Mouse (Mus musculus): ENCODE measurements around the gene Cd300ld2. TPM values are rescaled to one million over a fixed set of nuclear protein-coding genes. Genes with fewer than 3 reads are reported as not detected.

Cd300ld2 gene
- polyA plus RNA-seq, 1 experiment = not detected

- no peak overlapping the region for H3ac ChIP-seq (ENCODE audit: control insufficient read depth, insufficient read length)
- no peak overlapping the region for H3K4me3 ChIP-seq
- H3K79me2 ChIP-seq (ENCODE audit: control insufficient read depth, insufficient read depth) = no peaks in the 10 kb centered on the region
- H3K27me3 ChIP-seq (ENCODE audit: control insufficient read depth, insufficient read depth, insufficient read length) = no peaks in the 10 kb centered on the region
- H3K36me3 ChIP-seq (ENCODE audit: control insufficient read depth, insufficient read depth) = no peaks in the 10 kb centered on the region
- TF ChIP-seq POLR2A (IDR thresholded peaks at IDR 0.05; ENCODE audit: insufficient read length, low read depth) = no peak
- H3K4me2 ChIP-seq (ENCODE audit: low read depth) = no peak overlapping the region
These were observed 11.9 kb downstream of the Cd300ld2 start for GRCm38 (mm10) chr11:115004070-115004469.

- TF ChIP-seq POLR2A (IDR thresholded peaks at IDR 0.05; ENCODE audit: insufficient read length, low read depth) (no peak), SRF (IDR thresholded peaks at IDR 0.05; ENCODE audit: control insufficient read depth, insufficient read length, low read depth) (no peak), TCF12 (IDR thresholded peaks at IDR 0.05; ENCODE audit: insufficient read depth, poor library complexity, severe bottlenecking) (no peak), TCF3 (IDR thresholded peaks at IDR 0.05; ENCODE audit: insufficient read length, low read depth) (no peak), REST (IDR thresholded peaks at IDR 0.05; ENCODE audit: insufficient read depth, insufficient read length) (no peak)
- H3K4me3 ChIP-seq = no peak within 1 kb of the TSS
- H3ac ChIP-seq (ENCODE audit: control insufficient read depth, insufficient read length) = no peak within 1 kb of the TSS
- no peaks in the 10 kb centered on the region for H3K27me3 ChIP-seq (ENCODE audit: control insufficient read depth, insufficient read depth, insufficient read length)
- H3K4me2 ChIP-seq (ENCODE audit: low read depth) = no peak within 1 kb of the TSS
- no peaks in the 10 kb centered on the region for H3K79me2 ChIP-seq (ENCODE audit: control insufficient read depth, insufficient read depth)
- no peaks in the 10 kb centered on the region for H3K36me3 ChIP-seq (ENCODE audit: control insufficient read depth, insufficient read depth)
These were observed 14.4 kb downstream of the Cd300ld2 start, which contains the start of gene Cd300c2 for GRCm38 (mm10) chr11:115001474-115002040. Cd300c2 (minus strand) TSS chr11:115001880.

- Histone ChIP-seq H3K4me2 (ENCODE audit: low read depth) (no peak within 1 kb of the TSS), H3ac (ENCODE audit: control insufficient read depth, insufficient read length) (no peak within 1 kb of the TSS), H3K4me3 (no peak within 1 kb of the TSS), H3K79me2 (ENCODE audit: control insufficient read depth, insufficient read depth) (no peaks in the 10 kb centered on the region), H3K36me3 (ENCODE audit: control insufficient read depth, insufficient read depth) (no peaks in the 10 kb centered on the region), H3K27me3 (ENCODE audit: control insufficient read depth, insufficient read depth, insufficient read length) (peaks cover 5% of the 10 kb centered on the region)
- TF ChIP-seq CEBPB (IDR thresholded peaks at IDR 0.05; ENCODE audit: insufficient read depth, poor library complexity, severe bottlenecking) = no peak
- TF ChIP-seq POLR2AphosphoS2 (IDR thresholded peaks at IDR 0.05; ENCODE audit: insufficient read length, low read depth) = no peak
These were observed 26.2 kb downstream of the Cd300ld2 start, which contains the start of gene Cd300ld for GRCm38 (mm10) chr11:114989793-114990192. Cd300ld (minus strand) TSS chr11:114989922.

- no peak overlapping the region for H3K4me2 ChIP-seq (ENCODE audit: low read depth)
- H3K36me3 ChIP-seq (ENCODE audit: control insufficient read depth, insufficient read depth) = no peaks in the 10 kb centered on the region
- H3K27me3 ChIP-seq (ENCODE audit: control insufficient read depth, insufficient read depth, insufficient read length) = no peaks in the 10 kb centered on the region
- TF ChIP-seq USF1 (IDR thresholded peaks at IDR 0.05; ENCODE audit: low read depth) (no peak), POLR2AphosphoS2 (IDR thresholded peaks at IDR 0.05; ENCODE audit: insufficient read length, low read depth) (no peak), MAX (IDR thresholded peaks at IDR 0.05; ENCODE audit: low read depth) (no peak), SRF (IDR thresholded peaks at IDR 0.05; ENCODE audit: control insufficient read depth, insufficient read length, low read depth) (no peak), E2F4 (IDR thresholded peaks at IDR 0.05; ENCODE audit: insufficient read depth) (no peak), TCF3 (IDR thresholded peaks at IDR 0.05; ENCODE audit: insufficient read length, low read depth) (no peak), MYOG (IDR thresholded peaks at IDR 0.05; ENCODE audit: control insufficient read depth in 1 of 3, insufficient read depth in 1 of 3, insufficient read length in 2 of 3, low read depth in 2 of 3) (no peak), MYOD1 (IDR thresholded peaks at IDR 0.05; ENCODE audit: control insufficient read depth in 1 of 3, insufficient read length in 2 of 3, low read depth in 2 of 3) (no peak), TCF12 (IDR thresholded peaks at IDR 0.05; ENCODE audit: insufficient read depth, poor library complexity, severe bottlenecking) (no peak), REST (IDR thresholded peaks at IDR 0.05; ENCODE audit: insufficient read depth, insufficient read length) (no peak), CEBPB (IDR thresholded peaks at IDR 0.05; ENCODE audit: insufficient read depth, poor library complexity, severe bottlenecking) (no peak), POLR2A (IDR thresholded peaks at IDR 0.05; ENCODE audit: insufficient read length, low read depth) (no peak)
- no peak overlapping the region for H3ac ChIP-seq (ENCODE audit: control insufficient read depth, insufficient read length)
- no peak overlapping the region for H3K4me3 ChIP-seq
- no peaks in the 10 kb centered on the region for H3K79me2 ChIP-seq (ENCODE audit: control insufficient read depth, insufficient read depth)
These were observed 34.1 kb downstream of the Cd300ld2 start for GRCm38 (mm10) chr11:114981866-114982265.

GRCm38 (mm10) chr11:114972726-114973125, 43.3 kb downstream of the Cd300ld2 start:
- no peaks in the 10 kb centered on the region for H3K79me2 ChIP-seq (ENCODE audit: control insufficient read depth, insufficient read depth)
- TF ChIP-seq POLR2AphosphoS2 (IDR thresholded peaks at IDR 0.05; ENCODE audit: insufficient read length, low read depth) (no peak), MYOD1 (IDR thresholded peaks at IDR 0.05; ENCODE audit: control insufficient read depth in 1 of 3, insufficient read length in 2 of 3, low read depth in 2 of 3) (no peak), REST (IDR thresholded peaks at IDR 0.05; ENCODE audit: insufficient read depth, insufficient read length) (peak; percentile 34)
- H3K4me2 ChIP-seq (ENCODE audit: low read depth) = no peak overlapping the region
- H3ac ChIP-seq (ENCODE audit: control insufficient read depth, insufficient read length) = no peak overlapping the region
- H3K4me3 ChIP-seq = no peak overlapping the region
- H3K27me3 ChIP-seq (ENCODE audit: control insufficient read depth, insufficient read depth, insufficient read length) = no peaks in the 10 kb centered on the region
- no peaks in the 10 kb centered on the region for H3K36me3 ChIP-seq (ENCODE audit: control insufficient read depth, insufficient read depth)

GRCm38 (mm10) chr11:114968752-114969207, 47.2 kb downstream of the Cd300ld2 start, which contains the start of gene Cd300c:
Cd300c (minus strand) TSS chr11:114969157.
- H3K4me2 ChIP-seq (ENCODE audit: low read depth) = no peak within 1 kb of the TSS
- no peaks in the 10 kb centered on the region for H3K36me3 ChIP-seq (ENCODE audit: control insufficient read depth, insufficient read depth)
- no peaks in the 10 kb centered on the region for H3K79me2 ChIP-seq (ENCODE audit: control insufficient read depth, insufficient read depth)
- no peaks in the 10 kb centered on the region for H3K27me3 ChIP-seq (ENCODE audit: control insufficient read depth, insufficient read depth, insufficient read length)
- H3ac ChIP-seq (ENCODE audit: control insufficient read depth, insufficient read length) = no peak within 1 kb of the TSS
- TF ChIP-seq MYOG (IDR thresholded peaks at IDR 0.05; ENCODE audit: control insufficient read depth in 1 of 3, insufficient read depth in 1 of 3, insufficient read length in 2 of 3, low read depth in 2 of 3) = no peak
- TF ChIP-seq POLR2A (IDR thresholded peaks at IDR 0.05; ENCODE audit: insufficient read length, low read depth) = no peak
- TF ChIP-seq MYOD1 (IDR thresholded peaks at IDR 0.05; ENCODE audit: control insufficient read depth in 1 of 3, insufficient read length in 2 of 3, low read depth in 2 of 3) = no peak
- TF ChIP-seq TCF3 (IDR thresholded peaks at IDR 0.05; ENCODE audit: insufficient read length, low read depth) = no peak
- TF ChIP-seq POLR2AphosphoS2 (IDR thresholded peaks at IDR 0.05; ENCODE audit: insufficient read length, low read depth) = no peak
- TF ChIP-seq TCF12 (IDR thresholded peaks at IDR 0.05; ENCODE audit: insufficient read depth, poor library complexity, severe bottlenecking) = no peak
- TF ChIP-seq MAX (IDR thresholded peaks at IDR 0.05; ENCODE audit: low read depth) = no peak
- no peak for TF ChIP-seq CEBPB (IDR thresholded peaks at IDR 0.05; ENCODE audit: insufficient read depth, poor library complexity, severe bottlenecking)
- no peak for TF ChIP-seq SRF (IDR thresholded peaks at IDR 0.05; ENCODE audit: control insufficient read depth, insufficient read length, low read depth)
- TF ChIP-seq E2F4 (IDR thresholded peaks at IDR 0.05; ENCODE audit: insufficient read depth) = no peak
- no peak for TF ChIP-seq USF1 (IDR thresholded peaks at IDR 0.05; ENCODE audit: low read depth)
- no peak for TF ChIP-seq REST (IDR thresholded peaks at IDR 0.05; ENCODE audit: insufficient read depth, insufficient read length)
- H3K4me3 ChIP-seq = no peak within 1 kb of the TSS

All from myocyte (in vitro differentiated cells).